Mouse (Mus musculus) spleen, postnatal 10 days (tissue): Measurements from ENCODE around the gene Brpf1.

Experiments
- DNase-seq, 2 experiments: peaks; one replicate each; pipeline ENCODE4 v3.0.0; 2021 to 2022; ENCODE audit warnings: low spot score in 2 of 2

Brpf1 gene

GRCm38 (mm10) chr6:113352820-113353219 lies 45.9 kb downstream of the Brpf1 start:
- DNase-seq: no peak

- DNase-seq: no peak
Measured at GRCm38 (mm10) chr6:113353696-113354095, 46.8 kb downstream of the Brpf1 start.

GRCm38 (mm10) chr6:113361476-113361875 lies 54.5 kb downstream of the Brpf1 start:
- DNase-seq: no peak

- DNase-seq: no peak
Measured at GRCm38 (mm10) chr6:113362241-113362640, 55.3 kb downstream of the Brpf1 start.

GRCm38 (mm10) chr6:113364518-113365135 lies 57.7 kb downstream of the Brpf1 start:
- no peak for DNase-seq

- DNase-seq: no peak
Measured at GRCm38 (mm10) chr6:113366639-113367038, 59.7 kb downstream of the Brpf1 start.

- DNase-seq: no peak
Measured at GRCm38 (mm10) chr6:113367574-113367973, 60.6 kb downstream of the Brpf1 start.

GRCm38 (mm10) chr6:113368124-113368523 lies 61.2 kb downstream of the Brpf1 start:
- no peak for DNase-seq

GRCm38 (mm10) chr6:113368577-113368976 lies 61.6 kb downstream of the Brpf1 start:
- DNase-seq: no peak

- no peak for DNase-seq
Measured at GRCm38 (mm10) chr6:113370194-113370929, 63.4 kb downstream of the Brpf1 start.

- no peak for DNase-seq
Measured at GRCm38 (mm10) chr6:113373491-113373890, 66.6 kb downstream of the Brpf1 start.
